Mouse (Mus musculus): ENCODE measurements around the gene Csrp3.

Gene Csrp3

DNA sequence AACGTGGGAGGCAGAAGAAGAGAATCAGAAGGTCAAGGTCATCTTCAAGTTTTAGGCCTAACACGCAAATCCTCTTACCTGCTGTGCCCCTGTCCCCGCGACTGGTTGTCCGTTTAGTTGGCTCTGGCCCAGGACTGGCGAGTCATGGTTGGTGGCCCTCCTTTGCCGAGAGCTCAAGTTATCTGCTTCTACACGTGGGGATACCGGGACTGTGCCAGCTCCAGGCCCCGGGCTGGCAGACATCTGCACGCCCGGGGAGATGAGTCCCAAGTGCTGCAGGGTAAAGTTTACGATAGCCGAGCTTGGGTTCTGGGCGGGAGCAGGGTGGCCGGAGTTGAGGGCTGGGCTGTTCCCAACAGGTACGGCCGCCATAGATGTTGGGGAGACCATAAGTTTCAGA, 19.7 kb upstream of the Csrp3 start:
- no peak for DNase-seq (ENCODE audit: low spot score)

DNA sequence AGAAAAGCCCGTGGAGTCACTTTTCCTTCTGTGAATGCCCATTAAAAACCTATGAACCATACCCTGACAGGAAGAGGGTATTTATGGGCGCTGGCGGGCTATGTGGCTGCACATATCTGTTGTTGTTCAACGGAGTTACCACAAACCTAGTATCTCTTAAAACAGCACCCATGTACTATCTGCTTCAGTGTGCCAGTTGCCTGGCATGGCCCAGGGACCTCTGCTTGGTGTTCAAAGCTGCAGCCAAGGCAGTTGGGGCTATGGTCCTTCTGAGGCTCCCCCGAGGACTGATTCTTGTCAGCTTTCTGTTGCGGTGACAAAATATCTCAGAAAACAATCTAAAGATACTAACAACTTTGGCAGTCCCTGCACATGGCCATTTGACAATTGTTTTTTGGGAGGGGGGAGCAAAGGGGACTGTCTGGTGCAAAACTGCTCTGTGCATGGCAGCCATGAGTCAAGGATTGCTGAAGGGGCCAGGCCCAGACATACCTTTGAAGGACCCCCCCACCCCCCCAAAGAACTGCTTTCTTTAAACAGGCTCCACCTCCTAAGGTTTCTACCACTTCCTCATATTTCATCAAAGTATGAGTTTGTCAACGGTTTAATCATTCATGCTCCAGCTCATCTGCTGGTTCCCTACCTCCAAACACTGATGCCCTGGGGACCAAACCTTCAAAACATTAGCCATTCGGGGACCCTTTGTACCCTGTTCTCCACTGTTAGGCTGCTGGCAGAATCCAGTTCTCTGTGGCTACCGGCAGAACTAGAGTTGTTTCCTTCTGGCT, 17.0 kb upstream of the Csrp3 start:
- DNase-seq (ENCODE audit: low spot score), result no peak

DNA sequence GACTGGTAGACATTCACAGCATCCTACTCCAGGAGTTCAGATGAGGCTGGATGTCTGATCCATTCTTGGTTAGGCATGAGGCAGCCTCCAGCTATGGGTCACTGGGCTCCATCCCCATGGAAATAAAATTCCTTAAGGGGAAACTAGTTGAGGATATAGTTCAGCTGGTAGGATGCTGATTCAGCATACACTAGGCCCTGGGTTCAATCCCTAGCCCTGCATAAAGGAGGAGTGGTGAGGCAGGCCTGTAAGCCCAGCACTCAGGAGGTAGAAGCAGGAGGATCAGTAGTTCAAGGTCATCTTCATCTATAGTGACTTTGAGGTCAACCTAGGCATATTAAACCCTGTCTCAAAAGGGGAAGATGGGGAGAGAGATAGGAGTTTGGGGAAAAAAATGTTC, 16.4 kb upstream of the Csrp3 start:
- no peak for DNase-seq (ENCODE audit: low spot score)

DNA sequence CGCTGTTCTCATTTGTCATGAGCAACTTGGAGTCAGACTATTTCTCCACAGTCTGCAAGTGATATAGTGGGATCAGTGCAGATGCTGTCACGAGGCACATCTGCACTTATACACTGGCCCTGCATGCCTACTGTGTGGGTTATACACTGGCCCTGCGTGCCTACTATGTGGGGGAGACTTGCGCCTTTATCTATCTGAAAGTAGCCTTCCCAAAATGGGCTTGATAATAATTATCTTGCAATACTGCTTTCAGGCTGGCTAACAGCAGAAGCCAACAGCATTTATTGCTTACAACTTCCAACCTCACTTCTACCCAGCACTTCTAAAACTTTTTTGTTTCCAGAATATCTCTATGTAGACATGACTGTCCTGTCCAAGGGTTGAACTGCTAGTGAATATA, 14.0 kb upstream of the Csrp3 start:
- DNase-seq (ENCODE audit: low spot score), result no peak

DNA sequence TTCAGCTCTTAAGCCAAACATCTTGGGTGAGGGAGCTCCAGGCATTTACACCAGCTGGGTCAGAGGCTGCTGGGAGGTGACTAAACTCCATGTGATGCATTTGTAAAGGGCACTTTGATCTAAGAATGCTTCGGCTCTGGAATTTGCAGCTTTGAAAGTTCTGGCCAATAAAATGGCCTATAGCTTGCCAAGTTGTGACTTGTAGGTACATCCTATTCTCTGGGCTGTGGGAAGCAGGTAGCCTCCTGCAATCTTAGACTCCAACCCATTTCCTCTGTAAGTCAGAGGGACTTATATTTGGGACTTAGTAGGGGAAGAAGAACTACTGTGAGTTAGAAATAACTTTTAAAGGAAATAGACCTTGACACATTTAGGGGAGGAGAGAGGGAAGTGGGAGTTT, 13.1 kb upstream of the Csrp3 start:
- no peak for DNase-seq (ENCODE audit: low spot score)

DNA sequence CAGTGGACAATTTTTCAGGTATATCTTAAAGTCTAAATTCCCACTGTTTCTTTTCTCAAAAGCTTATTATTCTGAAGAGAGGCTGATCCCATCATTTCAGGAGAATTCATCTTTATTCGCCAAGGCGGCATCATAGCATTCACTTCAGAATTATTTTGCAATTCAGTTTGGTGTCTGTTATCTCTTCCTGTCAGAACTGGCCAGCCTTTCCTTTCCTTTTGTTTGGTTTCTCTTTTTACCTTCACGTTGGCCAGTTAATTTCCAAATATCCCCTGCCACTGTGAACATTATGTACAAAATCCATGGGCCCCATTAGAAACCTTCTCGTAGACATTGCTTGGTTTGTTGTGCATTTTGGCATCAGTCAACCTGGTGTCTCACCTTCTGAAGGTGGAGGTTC, 11.5 kb upstream of the Csrp3 start:
- no peak for DNase-seq (ENCODE audit: low spot score)

DNA sequence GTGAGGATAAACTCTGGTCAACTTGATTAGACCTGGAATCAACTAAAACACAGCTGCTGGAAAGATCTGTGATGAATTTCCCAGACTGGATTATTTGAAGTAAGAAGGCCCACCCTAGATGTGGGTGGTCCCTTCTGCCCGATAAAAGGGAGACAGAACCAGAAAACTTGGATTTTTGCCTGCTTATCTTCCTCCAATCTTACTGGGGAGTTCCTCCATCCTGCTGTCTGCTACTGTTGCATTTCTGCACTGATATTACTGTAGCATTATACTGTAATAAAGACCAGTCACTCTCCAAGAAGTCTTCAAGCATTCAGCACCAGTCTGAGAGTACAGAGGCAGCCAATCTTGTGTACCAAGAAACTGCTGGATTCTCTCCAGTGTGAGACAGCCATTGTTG, 10.4 kb upstream of the Csrp3 start:
- DNase-seq (ENCODE audit: low spot score), result no peak

DNA sequence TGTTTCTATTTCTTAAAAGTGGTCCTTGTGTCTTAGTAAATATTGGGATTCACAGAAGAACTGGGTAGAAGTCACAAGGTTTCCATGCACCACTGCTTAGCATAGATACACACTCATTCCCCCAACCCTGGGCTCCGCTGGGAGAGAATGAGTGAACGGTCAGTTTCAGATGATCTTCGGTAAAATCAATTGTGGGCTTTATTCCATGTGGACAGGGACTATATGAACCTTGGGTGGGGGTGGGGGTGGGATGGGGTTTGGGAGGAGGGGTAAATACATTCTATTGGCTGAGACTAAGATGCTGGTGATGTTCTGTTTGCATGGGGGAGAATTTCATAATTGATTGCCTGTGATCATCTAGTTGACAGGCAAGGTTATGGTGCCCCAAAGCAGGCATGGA, 7.6 kb upstream of the Csrp3 start:
- no peak for DNase-seq (ENCODE audit: low spot score)

DNA sequence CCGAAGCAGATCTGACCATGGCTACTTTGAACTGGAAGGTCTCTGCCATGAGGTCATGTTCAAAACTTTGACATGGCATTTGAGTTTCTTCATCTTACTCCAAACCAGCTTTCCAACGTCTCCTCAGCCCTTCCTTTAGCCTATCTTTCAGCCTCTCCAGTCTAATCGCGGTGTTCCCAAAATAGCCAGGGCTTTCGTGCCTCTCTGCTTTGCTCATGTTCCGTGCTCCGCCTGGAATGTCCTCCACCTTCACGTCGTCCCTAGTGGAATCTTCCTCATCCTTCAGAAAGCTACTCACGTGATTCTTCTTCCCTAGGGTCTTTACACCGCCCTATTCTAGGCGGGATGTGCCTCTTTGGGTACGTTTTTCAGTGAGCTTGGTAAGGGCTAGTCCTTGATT, 5.7 kb upstream of the Csrp3 start:
- DNase-seq (ENCODE audit: low spot score), result no peak

DNA sequence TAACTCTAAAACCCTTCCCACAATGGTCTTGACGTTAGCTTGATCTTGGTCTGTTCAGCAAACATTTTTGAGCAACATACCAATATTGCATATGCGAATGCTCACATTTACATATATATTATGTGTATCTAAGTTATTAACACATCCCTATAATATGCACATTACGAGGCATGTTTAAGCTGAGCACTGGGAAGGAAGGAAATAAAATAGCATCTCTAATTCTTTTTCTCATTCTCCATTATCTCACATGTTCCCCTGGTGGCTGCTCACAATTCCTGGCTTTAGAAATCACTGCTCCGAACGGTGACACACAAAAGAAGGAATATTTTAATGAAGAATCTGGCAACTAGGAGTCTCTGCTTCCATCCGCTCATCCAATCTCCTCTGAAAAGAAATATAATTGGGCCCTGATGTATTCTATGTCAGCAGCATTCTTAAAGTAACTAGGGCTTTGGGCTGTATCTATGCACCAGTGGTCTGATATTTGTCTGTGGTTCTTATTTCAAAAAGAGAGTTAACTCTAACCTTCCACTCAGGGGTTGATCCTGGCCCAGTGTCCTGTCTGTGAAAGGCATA, 3.8 kb upstream of the Csrp3 start:
- DNase-seq (ENCODE audit: low spot score), result no peak

DNA sequence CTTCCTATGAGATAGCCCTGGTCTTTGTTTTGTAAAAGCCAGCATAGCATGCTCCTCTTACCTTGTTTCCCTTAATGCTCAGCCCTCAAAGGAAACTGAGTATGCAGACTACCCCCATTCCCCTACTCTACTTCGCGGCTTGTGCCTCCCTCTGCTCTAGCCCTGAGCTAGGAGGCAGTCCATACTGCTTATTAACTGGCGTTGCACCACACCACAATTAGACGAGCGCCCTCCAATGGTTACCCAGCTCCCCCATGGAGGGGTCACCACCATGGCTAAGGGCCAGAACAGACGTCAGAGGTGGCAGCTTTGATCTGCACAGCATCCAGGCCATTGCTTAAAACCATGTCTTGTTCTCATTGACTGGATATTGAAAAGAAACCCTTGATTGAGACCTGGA, 1.1 kb downstream of the Csrp3 start:
- no peak for DNase-seq (ENCODE audit: low spot score)

DNA sequence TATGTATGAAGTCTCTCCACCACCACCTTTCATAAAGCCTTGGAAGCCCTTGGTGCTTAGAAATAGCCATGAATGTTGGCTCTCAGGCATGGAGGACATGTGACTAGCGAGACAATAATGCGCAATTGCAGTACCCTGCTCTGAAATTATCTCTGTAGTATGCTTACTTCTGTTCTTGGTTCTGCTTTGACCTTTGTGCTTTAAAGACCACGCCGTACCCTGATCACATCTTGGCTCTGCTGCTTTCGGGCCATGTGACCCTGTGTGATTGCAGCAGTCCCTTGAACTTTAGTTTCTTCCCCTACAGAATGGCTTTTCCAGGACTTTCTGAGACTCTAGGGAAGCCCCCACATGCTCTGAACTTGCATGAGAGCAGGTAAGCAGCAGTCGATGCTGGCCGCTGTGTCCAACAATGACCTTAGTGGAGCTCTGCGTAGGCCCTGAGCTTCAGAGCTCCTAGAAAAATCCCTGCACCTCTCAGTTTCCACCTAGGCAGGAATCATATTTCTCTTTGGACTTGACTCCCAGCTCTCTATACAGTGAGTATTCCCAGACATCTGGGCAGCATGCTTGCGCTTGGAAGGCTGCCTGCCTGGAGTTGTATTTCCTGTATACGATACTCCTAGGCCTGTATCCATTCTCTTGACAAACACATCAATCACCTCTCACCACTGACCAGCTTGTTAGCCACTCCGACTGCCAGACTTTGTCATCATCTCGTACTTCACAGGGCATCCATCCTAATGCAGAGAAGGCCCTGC, 2.4 kb downstream of the Csrp3 start:
- DNase-seq (ENCODE audit: low spot score), result no peak

DNA sequence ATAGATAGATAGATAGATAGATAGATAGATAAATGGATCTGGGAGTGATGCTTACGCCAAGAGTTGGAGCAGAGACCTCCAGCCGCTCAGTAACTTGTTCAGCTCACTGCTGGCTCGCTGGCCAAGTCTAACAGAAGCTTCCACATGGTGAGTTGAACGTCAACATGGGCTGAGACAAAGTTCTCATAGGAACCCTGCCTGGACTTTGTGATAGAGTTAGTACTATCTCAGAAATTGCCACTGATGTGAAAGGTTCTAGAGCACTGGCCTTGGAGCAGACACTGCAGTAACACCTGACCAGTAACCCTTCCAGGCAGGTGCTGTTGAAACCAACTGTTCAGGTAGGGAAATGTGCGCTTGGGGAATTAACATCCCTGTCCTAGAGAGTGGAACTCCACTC, 4.3 kb downstream of the Csrp3 start:
- DNase-seq (ENCODE audit: low spot score), result no peak

DNA sequence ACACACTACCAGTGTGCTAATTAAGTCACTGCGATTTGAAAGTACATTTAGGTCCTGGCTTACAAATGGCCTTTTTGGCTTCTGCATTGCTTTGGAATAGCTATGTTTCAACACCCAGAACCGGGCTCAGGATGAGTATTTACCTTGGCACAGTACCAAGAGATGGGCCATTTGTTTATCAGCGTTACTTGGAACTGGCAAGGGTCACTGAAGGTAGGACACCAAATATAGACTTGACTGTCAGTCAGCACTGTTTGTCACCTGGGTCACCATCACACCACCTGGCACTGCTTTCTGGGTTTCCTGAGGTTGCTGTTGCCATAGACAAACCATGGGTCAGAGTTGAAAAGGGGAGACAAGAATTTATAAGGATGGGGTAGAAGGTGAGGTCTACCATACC, 5.5 kb downstream of the Csrp3 start:
- no peak for DNase-seq (ENCODE audit: low spot score)

DNA sequence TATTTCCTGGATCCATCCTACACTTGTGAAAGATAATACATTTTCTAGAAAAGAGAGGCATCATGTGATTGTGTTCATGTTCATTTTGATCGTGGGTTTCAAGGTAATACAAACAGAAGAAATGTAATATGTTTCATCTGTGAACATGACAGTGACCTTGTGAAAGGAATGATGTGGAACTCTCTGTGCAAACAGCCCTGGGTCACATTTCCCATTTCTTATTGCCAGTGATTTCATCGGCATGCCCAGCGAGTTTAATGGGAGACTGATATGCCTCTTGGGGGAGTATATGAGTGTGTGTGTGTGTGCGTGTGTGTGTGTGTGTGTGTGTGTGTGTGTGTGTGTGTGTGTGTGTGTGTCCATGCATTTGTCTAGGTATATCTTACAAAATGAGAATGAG, 6.3 kb downstream of the Csrp3 start:
- no peak for DNase-seq (ENCODE audit: low spot score)

DNA sequence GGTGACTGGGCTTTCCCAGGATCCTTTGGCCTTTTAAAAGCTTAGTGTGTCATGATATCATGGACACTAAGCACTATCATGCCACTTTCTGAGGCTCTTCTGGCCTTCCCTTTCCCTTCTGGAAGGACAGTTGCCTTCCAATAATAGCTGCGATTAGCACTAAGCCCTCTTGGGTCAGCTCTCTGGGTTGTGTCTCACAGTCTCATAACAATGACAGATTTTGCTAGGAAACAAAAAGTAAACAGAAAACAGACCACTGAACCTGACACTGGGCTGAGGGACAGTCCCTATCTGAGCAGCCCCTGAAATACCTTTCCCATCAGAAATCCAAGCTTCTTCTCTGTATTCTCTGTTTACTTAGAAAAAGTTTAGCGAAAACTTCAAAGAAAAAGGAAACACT, 7.3 kb downstream of the Csrp3 start:
- DNase-seq (ENCODE audit: low spot score), result no peak

DNA sequence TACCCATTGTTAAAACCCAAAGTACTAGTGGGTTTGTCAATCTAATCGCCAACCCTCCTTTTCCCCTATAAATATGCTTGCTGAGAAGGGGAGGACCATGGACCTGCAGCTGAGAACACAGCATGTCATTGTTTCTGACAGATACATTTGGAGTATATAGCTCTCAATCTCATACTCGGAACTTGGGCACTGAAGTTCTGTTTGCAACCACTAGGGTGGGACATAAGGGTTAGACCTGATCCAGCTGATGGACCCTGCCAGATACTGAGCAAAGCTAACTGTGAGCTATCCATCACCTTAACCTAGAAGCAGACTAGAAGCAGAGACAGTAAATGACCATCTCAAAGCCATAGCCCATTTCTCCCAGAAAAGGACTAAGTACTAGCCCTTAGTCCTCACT, 9.4 kb downstream of the Csrp3 start:
- DNase-seq (ENCODE audit: low spot score), result no peak

DNA sequence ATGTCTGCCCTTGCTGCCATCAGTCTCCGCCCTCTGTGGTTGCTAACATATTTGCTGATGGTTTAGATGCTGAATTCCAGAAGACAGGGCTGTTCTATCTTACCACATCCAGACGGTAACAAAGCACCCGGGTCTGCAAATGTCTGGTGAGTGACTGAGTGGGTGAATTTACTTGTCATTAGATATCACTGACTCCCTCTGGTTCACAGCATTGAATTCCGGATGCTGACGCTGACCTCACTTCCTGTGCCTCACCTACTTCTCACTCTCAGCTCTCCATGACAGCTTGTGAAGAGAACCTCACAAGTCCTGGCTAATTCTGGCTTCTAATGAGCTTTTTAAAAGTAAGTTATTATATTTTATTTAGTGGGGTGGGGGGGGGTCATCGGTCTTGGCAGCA, 10.9 kb downstream of the Csrp3 start:
- no peak for DNase-seq (ENCODE audit: low spot score)

DNA sequence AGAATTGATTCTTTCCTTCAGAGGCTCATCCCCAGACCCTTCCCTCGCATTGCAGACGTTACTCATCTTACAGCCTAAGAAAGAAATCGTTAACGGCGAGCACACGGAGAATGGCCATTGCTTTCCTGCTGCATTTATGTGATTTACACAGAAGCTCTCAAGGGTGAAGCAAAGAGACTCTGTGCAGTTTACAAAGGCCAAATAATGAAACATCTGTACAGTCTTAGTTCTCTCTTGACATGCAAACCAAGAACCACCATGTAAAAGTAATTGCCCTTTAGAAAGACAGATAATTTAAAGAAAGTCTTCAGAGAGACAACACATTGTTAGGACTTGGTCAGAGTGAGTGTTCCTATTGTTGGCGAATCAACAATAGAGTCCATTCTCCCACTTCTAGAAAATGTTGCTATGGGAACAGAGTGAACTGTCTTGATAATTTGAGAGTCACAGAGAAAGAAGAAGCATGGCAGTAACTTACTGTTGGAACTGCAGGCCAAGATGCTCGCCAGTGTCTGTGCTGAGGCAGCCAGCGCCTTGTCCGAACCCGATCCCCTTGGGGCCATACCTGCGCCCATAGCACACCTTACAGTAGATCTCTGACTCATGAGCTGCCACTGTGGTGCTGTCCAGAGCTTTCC, 12.7 kb downstream of the Csrp3 start:
- no peak for DNase-seq (ENCODE audit: low spot score)

DNA sequence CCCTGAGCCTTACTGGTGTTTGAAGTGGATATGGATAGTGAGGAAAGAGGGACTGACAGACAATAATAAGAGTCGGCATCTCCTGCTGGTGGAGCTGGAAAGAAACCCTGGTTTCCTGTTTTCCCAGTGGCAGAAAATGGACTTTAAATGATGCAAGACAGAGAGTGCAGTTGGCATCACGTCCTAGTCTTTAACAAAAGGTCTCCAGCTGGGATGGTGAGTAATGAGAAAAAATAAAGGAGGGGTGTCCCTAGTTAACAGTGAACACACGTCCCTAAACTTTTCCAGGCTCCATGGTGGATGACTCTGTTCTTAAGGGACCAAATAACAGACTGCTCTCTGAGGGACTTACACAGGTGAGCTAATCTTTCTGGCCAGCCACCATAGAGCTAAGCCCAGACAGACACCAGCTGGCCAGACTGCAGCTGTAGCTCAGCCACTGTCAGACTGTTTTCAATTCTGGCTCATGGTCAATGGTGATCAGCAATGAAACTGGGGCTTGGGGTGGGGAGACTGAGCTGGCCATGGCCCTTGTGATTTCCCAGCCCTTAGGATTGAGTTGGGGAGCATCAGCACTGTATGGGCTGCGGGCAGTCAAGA, 13.4 kb downstream of the Csrp3 start:
- DNase-seq (ENCODE audit: low spot score), result no peak

DNA sequence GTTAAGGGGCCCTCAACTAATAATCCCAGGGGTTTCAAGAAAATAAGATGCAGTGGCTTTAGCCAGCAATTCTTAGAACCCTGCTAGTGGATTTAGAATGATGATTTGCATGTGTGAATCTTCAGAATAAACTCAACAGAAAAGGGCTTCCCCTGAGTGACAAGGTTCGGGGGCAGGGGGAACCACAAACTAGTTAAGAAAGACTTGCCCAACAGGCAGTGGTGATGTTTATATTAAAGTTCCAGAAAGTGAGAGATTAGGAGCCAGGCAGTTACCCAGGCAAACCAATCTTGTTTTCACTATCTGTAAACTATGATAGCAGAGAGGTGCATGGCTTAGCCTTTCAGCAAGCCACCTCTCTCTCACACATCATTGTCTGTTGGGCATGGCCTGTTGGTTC, 15.1 kb downstream of the Csrp3 start:
- no peak for DNase-seq (ENCODE audit: low spot score)

DNA sequence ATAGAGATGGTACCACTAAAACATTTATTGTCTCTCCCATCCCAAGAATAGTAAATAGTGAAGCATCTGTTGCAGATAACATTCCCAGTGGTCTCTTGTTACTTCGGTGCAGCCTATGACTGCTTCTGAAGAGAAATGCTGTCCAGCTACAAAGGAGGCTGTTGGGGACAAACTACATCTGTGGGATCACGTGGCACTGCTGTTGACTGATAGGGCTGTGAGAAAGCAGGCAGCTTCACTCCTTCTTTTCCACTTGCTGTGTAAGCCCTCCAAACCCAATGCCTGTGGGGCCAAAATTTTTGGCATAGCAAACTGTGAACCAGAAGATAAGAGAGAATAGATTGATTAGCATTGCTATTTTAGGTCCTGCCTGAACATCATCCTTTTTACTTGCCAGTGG, 17.4 kb downstream of the Csrp3 start:
- DNase-seq (ENCODE audit: low spot score), result no peak

Data from testis, postnatal 14 days (tissue).